Comparison of ENCODE assay signal across 17 mouse cellular contexts in genomic region chr12:21146826-21147225, GRCm38 (mm10).
DNase-seq lines count a peak whose midpoint lies in the region; ATAC-seq lines count a peak whose summit lies in the region.
"Had no signal": no experiment of that assay in that cellular context is flagged by ENCODE, and none has a peak within 500 bp of the region (broad histone marks: within the 10 kb centered on the region; RNA-seq: fewer than 3 reads in every experiment).

No protein-coding gene starts in this region.

- ATAC-seq in kidney, embryonic 16.5 days (ENCODE audit: low FRiP score, low TSS enrichment), result no peak
- ATAC-seq: forebrain, embryonic 15.5 days had no signal

- H3K27ac ChIP-seq in kidney, embryonic 16.5 days (ENCODE audit: low read length), result no peak overlapping the region
- H3K27ac ChIP-seq: forebrain, embryonic 15.5 days; hindbrain, embryonic 12.5 days; limb, embryonic 15.5 days; midbrain, embryonic 12.5 days had no signal

- WGBS in kidney, embryonic 16.5 days, result 63% methylated on average over 4 of the region's 4 CpGs

- no peaks in the 10 kb centered on the region for H3K9me3 ChIP-seq in kidney, embryonic 16.5 days (ENCODE audit: low read length)
- H3K9me3 ChIP-seq: forebrain, embryonic 15.5 days; hindbrain, embryonic 12.5 days; limb, embryonic 15.5 days; midbrain, embryonic 12.5 days had no signal

- H3K4me3 ChIP-seq in kidney, embryonic 16.5 days (ENCODE audit: low read length), result no peak overlapping the region
- H3K4me3 ChIP-seq: erythroblast, embryonic 14.5 days; forebrain, embryonic 15.5 days; hindbrain, embryonic 12.5 days; limb, embryonic 15.5 days; midbrain, embryonic 12.5 days had no signal

- DNase-seq in embryo, embryonic 10.5 days (ENCODE audit: low spot score), result peak; percentile 43
- DNase-seq in embryo, embryonic 11 days, result no peak
- DNase-seq in kidney, postnatal 25 days, result peak; percentile 43 to 51
- peak; percentile 63 for DNase-seq in heart, adult 8-10 months (ENCODE audit: low spot score)
- DNase-seq in frontal cortex, postnatal 36 days (ENCODE audit: low spot score in 2 of 2), result no peak
- DNase-seq in urinary bladder, postnatal 10 days (ENCODE audit: low spot score), result no peak
- DNase-seq: cerebellum, adult 11-12 months; kidney, postnatal 14 days; lung, adult 2 months; lung, postnatal 4 days; thymus, postnatal 25 days had no signal

- no peak overlapping the region for H3K4me2 ChIP-seq in kidney, embryonic 16.5 days (replicated peaks; ENCODE audit: low read depth, low read length)
- H3K4me2 ChIP-seq: forebrain, embryonic 15.5 days; hindbrain, embryonic 12.5 days; limb, embryonic 15.5 days; midbrain, embryonic 12.5 days had no signal

- H3K9ac ChIP-seq in kidney, embryonic 16.5 days (replicated peaks; ENCODE audit: low read length), result no peak overlapping the region
- H3K9ac ChIP-seq: forebrain, embryonic 15.5 days; hindbrain, embryonic 12.5 days; limb, embryonic 15.5 days; midbrain, embryonic 12.5 days had no signal

- 0 out of 2 replicates have a peak, but pooled peaks cover 15% of the 10 kb centered on the region for H3K4me1 ChIP-seq in kidney, embryonic 16.5 days (ENCODE audit: insufficient read depth, low read length)
- H3K4me1 ChIP-seq: limb, embryonic 15.5 days had no signal

- H3K36me3 ChIP-seq in kidney, embryonic 16.5 days (ENCODE audit: insufficient read depth, low read length), result no peaks in the 10 kb centered on the region
- H3K36me3 ChIP-seq: hindbrain, embryonic 12.5 days; limb, embryonic 15.5 days had no signal

- no peaks in the 10 kb centered on the region for H3K27me3 ChIP-seq in kidney, embryonic 16.5 days (ENCODE audit: insufficient read depth, low read length)
- H3K27me3 ChIP-seq: forebrain, embryonic 15.5 days; hindbrain, embryonic 12.5 days; limb, embryonic 15.5 days; midbrain, embryonic 12.5 days had no signal

Comparison
In these comparisons a context has a peak if more than half of its experiments do, and no peak if none do; other contexts are left out.
1. DNase-seq: peak in embryo, embryonic 10.5 days (single experiment), kidney, postnatal 25 days (2 of 2) and heart, adult 8-10 months (single experiment); none in embryo, embryonic 11 days (single experiment), frontal cortex, postnatal 36 days (0 of 2) and urinary bladder, postnatal 10 days (single experiment).